Mouse (Mus musculus): ENCODE data around the gene Fto.

Fto gene

GRCm38 (mm10) chr8:91326946-91327345 is 13.6 kb downstream of the Fto start:
- TF ChIP-seq CTCF (conservative IDR thresholded peaks at IDR 0.05; ENCODE audit: low read length) (no peak), NANOG (IDR thresholded peaks at IDR 0.05; ENCODE audit: borderline replicate concordance, low read length) (no peak), POU5F1 (IDR thresholded peaks at IDR 0.05; ENCODE audit: borderline replicate concordance, low read length) (no peak)

GRCm38 (mm10) chr8:91327471-91328205 is 14.3 kb downstream of the Fto start:
- Histone ChIP-seq H3K4me3 (replicated peaks; ENCODE audit: low read length) (peak overlapping the region; percentile 7; the same call in 1 of the 2 replicates), H3K4me1 (replicated peaks; ENCODE audit: low read depth, low read length) (peaks cover 62% of the 10 kb centered on the region), H3K9me3 (ENCODE audit: low read length) (no peaks in the 10 kb centered on the region), H3K27me3 (ENCODE audit: insufficient read depth, low read length) (no peaks in the 10 kb centered on the region), H3K36me3 (ENCODE audit: insufficient read depth, low read length) (no peaks in the 10 kb centered on the region)
- no peak for TF ChIP-seq CTCF (conservative IDR thresholded peaks at IDR 0.05; ENCODE audit: low read length)
- no peak for TF ChIP-seq POU5F1 (IDR thresholded peaks at IDR 0.05; ENCODE audit: borderline replicate concordance, low read length)
- no peak for TF ChIP-seq NANOG (IDR thresholded peaks at IDR 0.05; ENCODE audit: borderline replicate concordance, low read length)

More at GRCm38 (mm10) chr8:91326946-91327345, 13.6 kb downstream of the Fto start:
- peaks cover 62% of the 10 kb centered on the region for H3K4me1 ChIP-seq (replicated peaks; ENCODE audit: low read depth, low read length)
- H3K4me3 ChIP-seq (replicated peaks; ENCODE audit: low read length) = no peak overlapping the region; the same call in 1 of the 2 replicates
- H3K9me3 ChIP-seq (ENCODE audit: low read length) = no peaks in the 10 kb centered on the region
- no peaks in the 10 kb centered on the region for H3K27me3 ChIP-seq (ENCODE audit: insufficient read depth, low read length)
- no peaks in the 10 kb centered on the region for H3K36me3 ChIP-seq (ENCODE audit: insufficient read depth, low read length)

GRCm38 (mm10) chr8:91329056-91329455 is 15.7 kb downstream of the Fto start:
- TF ChIP-seq POU5F1 (IDR thresholded peaks at IDR 0.05; ENCODE audit: borderline replicate concordance, low read length) = no peak
- no peak for TF ChIP-seq NANOG (IDR thresholded peaks at IDR 0.05; ENCODE audit: borderline replicate concordance, low read length)
- no peak for TF ChIP-seq CTCF (conservative IDR thresholded peaks at IDR 0.05; ENCODE audit: low read length)
- no peak overlapping the region for H3K4me3 ChIP-seq (replicated peaks; ENCODE audit: low read length)
- H3K36me3 ChIP-seq (ENCODE audit: insufficient read depth, low read length) = no peaks in the 10 kb centered on the region
- H3K27me3 ChIP-seq (ENCODE audit: insufficient read depth, low read length) = no peaks in the 10 kb centered on the region
- H3K9me3 ChIP-seq (ENCODE audit: low read length) = no peaks in the 10 kb centered on the region
- peaks cover 59% of the 10 kb centered on the region for H3K4me1 ChIP-seq (replicated peaks; ENCODE audit: low read depth, low read length)

- H3K27me3 ChIP-seq (ENCODE audit: insufficient read depth, low read length) = no peaks in the 10 kb centered on the region
- H3K36me3 ChIP-seq (ENCODE audit: insufficient read depth, low read length) = no peaks in the 10 kb centered on the region
- no peak overlapping the region for H3K4me3 ChIP-seq (replicated peaks; ENCODE audit: low read length)
- peaks cover 55% of the 10 kb centered on the region for H3K4me1 ChIP-seq (replicated peaks; ENCODE audit: low read depth, low read length)
- no peaks in the 10 kb centered on the region for H3K9me3 ChIP-seq (ENCODE audit: low read length)
- TF ChIP-seq POU5F1 (IDR thresholded peaks at IDR 0.05; ENCODE audit: borderline replicate concordance, low read length) (no peak), CTCF (conservative IDR thresholded peaks at IDR 0.05; ENCODE audit: low read length) (no peak), NANOG (IDR thresholded peaks at IDR 0.05; ENCODE audit: borderline replicate concordance, low read length) (no peak)
Observed at GRCm38 (mm10) chr8:91329461-91329850, 16.1 kb downstream of the Fto start.

GRCm38 (mm10) chr8:91338389-91339154 is 25.2 kb downstream of the Fto start:
- TF ChIP-seq CTCF (conservative IDR thresholded peaks at IDR 0.05; ENCODE audit: low read length) = no peak
- TF ChIP-seq POU5F1 (IDR thresholded peaks at IDR 0.05; ENCODE audit: borderline replicate concordance, low read length) = no peak
- TF ChIP-seq NANOG (IDR thresholded peaks at IDR 0.05; ENCODE audit: borderline replicate concordance, low read length) = no peak

GRCm38 (mm10) chr8:91339651-91340050 is 26.3 kb downstream of the Fto start:
- H3K4me3 ChIP-seq (replicated peaks; ENCODE audit: low read length) = no peak overlapping the region

More at GRCm38 (mm10) chr8:91338389-91339154, 25.2 kb downstream of the Fto start:
- Histone ChIP-seq H3K4me1 (replicated peaks; ENCODE audit: low read depth, low read length) (peaks cover 12% of the 10 kb centered on the region), H3K9me3 (ENCODE audit: low read length) (no peaks in the 10 kb centered on the region), H3K4me3 (replicated peaks; ENCODE audit: low read length) (no peak overlapping the region), H3K36me3 (ENCODE audit: insufficient read depth, low read length) (peaks cover 5% of the 10 kb centered on the region; the same call in 1 of the 2 replicates), H3K27me3 (ENCODE audit: insufficient read depth, low read length) (no peaks in the 10 kb centered on the region)

GRCm38 (mm10) chr8:91340746-91341145 is 27.4 kb downstream of the Fto start:
- H3K4me1 ChIP-seq (replicated peaks; ENCODE audit: low read depth, low read length) = peaks cover 26% of the 10 kb centered on the region
- no peak for TF ChIP-seq NANOG (IDR thresholded peaks at IDR 0.05; ENCODE audit: borderline replicate concordance, low read length)
- TF ChIP-seq CTCF (conservative IDR thresholded peaks at IDR 0.05; ENCODE audit: low read length) = no peak
- no peak for TF ChIP-seq POU5F1 (IDR thresholded peaks at IDR 0.05; ENCODE audit: borderline replicate concordance, low read length)
- peaks cover 5% of the 10 kb centered on the region; the same call in 1 of the 2 replicates for H3K36me3 ChIP-seq (ENCODE audit: insufficient read depth, low read length)
- no peaks in the 10 kb centered on the region for H3K27me3 ChIP-seq (ENCODE audit: insufficient read depth, low read length)
- no peak overlapping the region for H3K4me3 ChIP-seq (replicated peaks; ENCODE audit: low read length)
- no peaks in the 10 kb centered on the region for H3K9me3 ChIP-seq (ENCODE audit: low read length)

More at GRCm38 (mm10) chr8:91339651-91340050, 26.3 kb downstream of the Fto start:
- peaks cover 21% of the 10 kb centered on the region for H3K4me1 ChIP-seq (replicated peaks; ENCODE audit: low read depth, low read length)
- TF ChIP-seq POU5F1 (IDR thresholded peaks at IDR 0.05; ENCODE audit: borderline replicate concordance, low read length) (no peak), NANOG (IDR thresholded peaks at IDR 0.05; ENCODE audit: borderline replicate concordance, low read length) (no peak), CTCF (conservative IDR thresholded peaks at IDR 0.05; ENCODE audit: low read length) (no peak)
- H3K36me3 ChIP-seq (ENCODE audit: insufficient read depth, low read length) = peaks cover 5% of the 10 kb centered on the region; the same call in 1 of the 2 replicates
- no peaks in the 10 kb centered on the region for H3K27me3 ChIP-seq (ENCODE audit: insufficient read depth, low read length)
- no peaks in the 10 kb centered on the region for H3K9me3 ChIP-seq (ENCODE audit: low read length)

- Histone ChIP-seq H3K36me3 (ENCODE audit: insufficient read depth, low read length) (peaks cover 5% of the 10 kb centered on the region; the same call in 1 of the 2 replicates), H3K4me1 (replicated peaks; ENCODE audit: low read depth, low read length) (peaks cover 26% of the 10 kb centered on the region), H3K27me3 (ENCODE audit: insufficient read depth, low read length) (no peaks in the 10 kb centered on the region), H3K9me3 (ENCODE audit: low read length) (no peaks in the 10 kb centered on the region), H3K4me3 (replicated peaks; ENCODE audit: low read length) (no peak overlapping the region)
- TF ChIP-seq NANOG (IDR thresholded peaks at IDR 0.05; ENCODE audit: borderline replicate concordance, low read length) (no peak), CTCF (conservative IDR thresholded peaks at IDR 0.05; ENCODE audit: low read length) (no peak), POU5F1 (IDR thresholded peaks at IDR 0.05; ENCODE audit: borderline replicate concordance, low read length) (no peak)
Observed at GRCm38 (mm10) chr8:91342196-91342595, 28.9 kb downstream of the Fto start.
